Mouse (Mus musculus) ES-E14 (cell line): ENCODE data around the gene Dab1. TPM values are rescaled to one million over a fixed set of nuclear protein-coding genes. Genes with fewer than 3 reads are reported as not detected.

Source experiments
- DNase-seq: peaks from one replicate; pipeline ENCODE4 v3.0.0-alpha.2; 2013; ENCODE audit warnings: low read depth, low spot score
- H3K27ac ChIP-seq: 2 replicates; pipeline ENCODE4 v1.5.1; 2012; ENCODE audit warnings: low read depth, mild to moderate bottlenecking, low read length, moderate library complexity, mixed read lengths; ENCODE audit not compliant: poor library complexity, insufficient read depth, severe bottlenecking
- H3K36me3 ChIP-seq: 2 replicates; pipeline ENCODE4 v1.6.1; 2012; ENCODE audit warnings: mild to moderate bottlenecking, low read length, moderate library complexity, mixed read lengths; ENCODE audit not compliant: control insufficient read depth, poor library complexity, insufficient read depth, severe bottlenecking
- H3K4me1 ChIP-seq, 2 experiments: fragments of 150-350 bp in 1 of 2; sonication (generic) in 1 of 2; 2 replicates each; pipeline ENCODE4 v1.6.1; 2012; ENCODE audit warnings: low read length in 2 of 2, mild to moderate bottlenecking in 1 of 2, mixed read lengths in 1 of 2; ENCODE audit not compliant: control insufficient read depth in 2 of 2, insufficient read depth in 2 of 2, poor library complexity in 1 of 2
- H3K4me3 ChIP-seq, 2 experiments: fragments of 150-350 bp in 1 of 2; sonication (generic) in 1 of 2; 2 replicates each; pipeline ENCODE4 v1.5.1; 2012; ENCODE audit warnings: low read length in 2 of 2, low read depth in 1 of 2, mild to moderate bottlenecking in 1 of 2, mixed read lengths in 1 of 2; ENCODE audit not compliant: insufficient read depth in 1 of 2, poor library complexity in 1 of 2, severe bottlenecking in 1 of 2
- H3K9ac ChIP-seq: 2 replicates; pipeline ENCODE4 v1.6.1; 2012; ENCODE audit warnings: low read depth, mild to moderate bottlenecking, low read length, mixed read lengths; ENCODE audit not compliant: poor library complexity, insufficient read depth, severe bottlenecking
- H3K9me3 ChIP-seq: fragments of 150-350 bp; sonication (generic); 2 replicates; pipeline ENCODE4 v1.6.1; 2012; ENCODE audit warnings: low read depth, mild to moderate bottlenecking, low read length; ENCODE audit not compliant: control insufficient read depth, insufficient read depth
- CHD2 ChIP-seq: IDR thresholded peaks from 2 replicates; pipeline ENCODE4 v1.6.1; 2014; ENCODE audit warnings: mild to moderate bottlenecking, low read depth, low read length, inconsistent platforms
- HCFC1 ChIP-seq: IDR thresholded peaks from 2 replicates; pipeline ENCODE4 v1.6.1; 2012; ENCODE audit warnings: low read length, inconsistent platforms, borderline replicate concordance; ENCODE audit not compliant: insufficient read depth
- MAFK ChIP-seq: IDR thresholded peaks from 2 replicates; pipeline ENCODE4 v1.6.1; 2014; ENCODE audit warnings: mild to moderate bottlenecking, low read depth, low read length, inconsistent platforms; ENCODE audit not compliant: insufficient read depth
- ZC3H11A ChIP-seq: IDR thresholded peaks from 2 replicates; pipeline ENCODE4 v1.6.1; 2012; ENCODE audit warnings: low read depth, mild to moderate bottlenecking, inconsistent platforms, low read length, borderline replicate concordance
- ZNF384 ChIP-seq: IDR thresholded peaks from 2 replicates; pipeline ENCODE4 v1.6.1; 2012; ENCODE audit warnings: low read depth, low read length, inconsistent platforms
- in situ Hi-C, 2 experiments: fragments of 600-800 bp; cut with MboI; formaldehyde crosslinking; loops; one replicate each; pipeline ENCODE4 v1.15.1; 2025; ENCODE audit warnings: low sequenced_read_pairs in 2 of 2, inconsistent platforms in 1 of 2; ENCODE audit not compliant: unreplicated experiment in 2 of 2
- total RNA-seq: library from RNA; depleted of rRNA; stranded (reverse); fragments of 300-350 nt; gene quantifications from 2 replicates; pipeline ENCODE4 v1.2.3, GENCODE M21; 2012

Dab1 gene
- total RNA-seq, 1 experiment, result 7.9 TPM

- Histone ChIP-seq H3K9ac (no peak overlapping the region), H3K27ac (no peak overlapping the region), H3K9me3 (no peaks in the 10 kb centered on the region), H3K4me1 (no peaks in the 10 kb centered on the region), H3K36me3 (no peaks in the 10 kb centered on the region), H3K4me3 (no peak overlapping the region)
- in situ Hi-C loops, result no loop called here
- DNase-seq, result no peak
- TF ChIP-seq HCFC1 (no peak), CHD2 (no peak), ZNF384 (no peak)
These were observed 303.3 kb downstream of the Dab1 start for GRCm38 (mm10) chr4:103922431-103922931.

DNA sequence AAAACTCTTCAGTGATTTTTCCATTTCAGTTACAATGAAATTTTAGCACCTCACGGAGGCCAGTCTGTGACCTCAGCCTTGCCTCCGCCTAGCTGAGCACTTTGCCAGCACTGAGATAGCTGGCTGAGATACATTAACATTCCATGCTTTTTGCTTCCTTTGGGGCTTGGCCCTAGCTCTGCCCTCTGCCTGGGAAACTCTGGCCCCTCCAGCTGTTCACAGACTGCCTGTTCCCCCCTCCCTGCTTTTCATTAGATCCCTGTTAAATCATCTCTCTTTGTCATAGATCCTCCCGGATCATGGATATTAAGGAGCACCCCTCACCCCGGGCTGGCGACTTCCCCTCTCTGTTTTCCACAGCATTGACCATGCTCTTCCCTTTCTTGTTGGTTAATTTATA, 307.5 kb downstream of the Dab1 start:
- in situ Hi-C loops, result no loop called here

DNA sequence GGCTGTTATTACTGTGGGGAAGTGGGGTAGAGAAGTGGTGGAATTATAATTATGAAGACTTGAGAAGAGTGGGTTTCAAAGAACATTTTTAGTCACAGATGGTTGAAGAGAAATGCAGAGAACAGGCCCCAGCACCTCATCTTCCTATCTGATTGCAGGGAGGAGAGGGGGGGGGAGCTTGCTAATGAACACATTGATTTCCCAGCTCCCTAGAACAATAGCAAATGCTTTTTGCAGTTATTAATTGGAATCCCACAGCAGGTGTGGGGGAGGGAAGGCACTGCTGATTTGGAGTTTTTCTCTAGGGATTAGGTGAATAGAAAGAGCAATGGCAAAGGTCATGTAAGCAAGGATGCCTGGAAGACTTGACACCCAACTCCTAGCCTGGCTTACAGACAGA, 310.5 kb downstream of the Dab1 start:
- H3K9me3 ChIP-seq, result no peaks in the 10 kb centered on the region
- no peak overlapping the region for H3K27ac ChIP-seq
- no peak overlapping the region for H3K4me3 ChIP-seq
- H3K36me3 ChIP-seq, result no peaks in the 10 kb centered on the region
- H3K4me1 ChIP-seq, result peaks cover 0 to 2% of the 10 kb centered on the region in 2 experiments; a peak in 1 of 4 replicates
- H3K9ac ChIP-seq, result no peak overlapping the region
- DNase-seq, result no peak
- in situ Hi-C loops, result no loop called here
- no peak for TF ChIP-seq HCFC1
- no peak for TF ChIP-seq ZNF384
- no peak for TF ChIP-seq MAFK
- TF ChIP-seq CHD2, result no peak
- no peak for TF ChIP-seq ZC3H11A

More for the DNA sequence above, 307.5 kb downstream of the Dab1 start:
- no peaks in the 10 kb centered on the region for H3K4me1 ChIP-seq
- no peak for TF ChIP-seq HCFC1
- H3K9ac ChIP-seq, result no peak overlapping the region
- DNase-seq, result no peak
- H3K9me3 ChIP-seq, result no peaks in the 10 kb centered on the region
- no peak overlapping the region for H3K4me3 ChIP-seq
- H3K27ac ChIP-seq, result no peak overlapping the region
- no peaks in the 10 kb centered on the region for H3K36me3 ChIP-seq

DNA sequence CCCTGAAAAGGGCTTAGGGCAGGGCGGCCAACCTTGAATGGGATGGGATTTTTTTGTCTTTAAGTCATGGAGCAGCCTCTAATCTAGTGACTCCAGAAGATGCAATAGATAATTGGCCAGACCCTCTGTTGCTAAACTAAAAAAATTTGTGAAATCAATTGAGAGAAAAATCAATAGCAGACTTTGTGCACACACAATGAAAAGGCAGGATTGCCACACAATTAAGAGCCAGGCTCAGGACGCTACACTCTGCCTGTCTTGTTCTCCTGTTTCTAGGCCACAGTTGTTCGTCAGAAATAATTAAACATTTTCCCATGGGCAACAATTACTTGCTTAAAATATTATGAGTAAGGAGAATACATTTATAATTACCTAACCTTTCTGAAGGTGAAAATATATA, 315.2 kb downstream of the Dab1 start:
- H3K4me3 ChIP-seq, result no peak overlapping the region
- DNase-seq, result no peak
- H3K36me3 ChIP-seq, result no peaks in the 10 kb centered on the region
- peaks cover 0 to 2% of the 10 kb centered on the region in 2 experiments; a peak in 1 of 4 replicates for H3K4me1 ChIP-seq
- in situ Hi-C loops, result no loop called here
- H3K27ac ChIP-seq, result no peak overlapping the region
- TF ChIP-seq ZNF384, result no peak
- H3K9me3 ChIP-seq, result no peaks in the 10 kb centered on the region
- H3K9ac ChIP-seq, result no peak overlapping the region

DNA sequence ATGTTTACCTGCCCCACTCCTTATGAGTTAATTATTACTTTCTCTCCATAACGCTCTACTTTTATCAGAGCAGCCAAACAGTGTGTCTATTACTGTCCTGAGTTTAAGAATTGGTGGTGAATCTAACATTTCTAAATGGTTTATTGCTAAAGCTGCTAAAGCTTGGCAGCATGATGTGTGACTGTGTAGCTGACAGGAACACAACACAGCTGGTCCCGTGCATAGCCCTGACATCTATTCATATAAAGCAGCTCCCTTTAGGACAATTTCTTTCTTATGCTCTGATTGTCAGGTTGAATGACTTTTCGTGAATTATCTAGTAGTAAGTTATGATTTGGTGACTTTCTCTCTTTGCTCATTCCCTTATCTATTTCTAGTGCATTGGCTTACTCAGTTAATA, 329.1 kb downstream of the Dab1 start:
- in situ Hi-C loops, result no loop called here
- no peak overlapping the region for H3K27ac ChIP-seq
- H3K4me3 ChIP-seq, result no peak overlapping the region
- H3K9ac ChIP-seq, result no peak overlapping the region
- TF ChIP-seq ZNF384, result no peak
- no peak for TF ChIP-seq HCFC1
- no peak for TF ChIP-seq CHD2
- TF ChIP-seq MAFK, result no peak
- H3K9me3 ChIP-seq, result no peaks in the 10 kb centered on the region
- no peaks in the 10 kb centered on the region for H3K36me3 ChIP-seq
- no peak for DNase-seq
- no peaks in the 10 kb centered on the region for H3K4me1 ChIP-seq
